Mouse (Mus musculus): ENCODE measurements around the gene 1700017N19Rik. TPM values are rescaled to one million over a fixed set of nuclear protein-coding genes. Genes with fewer than 3 reads are reported as not detected.

The 1700017N19Rik gene
- polyA plus RNA-seq, 1 experiment from 2014 or later: not detected

DNA sequence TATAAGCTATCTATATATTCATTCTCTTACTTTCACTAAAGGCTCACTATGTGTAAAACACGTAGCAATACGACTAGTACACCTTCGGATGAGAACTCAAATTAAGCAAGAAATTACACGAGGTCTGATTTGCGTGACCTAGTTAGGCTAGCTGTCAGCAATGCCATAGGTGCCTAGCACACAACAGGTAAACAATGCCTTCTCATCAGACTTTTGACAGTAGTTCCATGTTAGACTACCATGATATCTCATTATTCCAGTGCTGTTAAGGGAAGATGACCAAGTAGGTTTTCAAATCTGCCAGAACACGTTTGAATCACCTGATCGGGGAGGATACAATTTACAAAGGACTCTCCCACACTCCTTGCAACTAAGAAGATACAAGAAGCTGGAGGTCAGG lies 1.8 kb upstream of the 1700017N19Rik start:
- H3K36me3 ChIP-seq (ENCODE audit: control insufficient read depth, insufficient read depth, low read length): no peaks in the 10 kb centered on the region
- H3K9me3 ChIP-seq (ENCODE audit: control insufficient read depth, low read depth, low read length): no peaks in the 10 kb centered on the region
- no peak overlapping the region for H3K27ac ChIP-seq (ENCODE audit: low read length)
- 0 out of 2 replicates have a peak, but pooled peaks cover 3% of the 10 kb centered on the region for H3K4me1 ChIP-seq (ENCODE audit: control insufficient read depth, insufficient read depth, low read length)
- H3K9ac ChIP-seq (replicated peaks; ENCODE audit: low read depth, low read length): peak overlapping the region; percentile 40
- H3K4me3 ChIP-seq (ENCODE audit: low read depth, low read length): peak overlapping the region; percentile 57
- 39% methylated on average over 7 of the region's 7 CpGs for WGBS
- peak overlapping the region; percentile 55 for H3K4me2 ChIP-seq (replicated peaks; ENCODE audit: low read depth, low read length)
- ATAC-seq (ENCODE audit: insufficient number of reproducible peaks, insufficient read depth, low FRiP score, low read depth): no peak
- H3K27me3 ChIP-seq (ENCODE audit: control insufficient read depth, insufficient read depth, low read length): no peaks in the 10 kb centered on the region

DNA sequence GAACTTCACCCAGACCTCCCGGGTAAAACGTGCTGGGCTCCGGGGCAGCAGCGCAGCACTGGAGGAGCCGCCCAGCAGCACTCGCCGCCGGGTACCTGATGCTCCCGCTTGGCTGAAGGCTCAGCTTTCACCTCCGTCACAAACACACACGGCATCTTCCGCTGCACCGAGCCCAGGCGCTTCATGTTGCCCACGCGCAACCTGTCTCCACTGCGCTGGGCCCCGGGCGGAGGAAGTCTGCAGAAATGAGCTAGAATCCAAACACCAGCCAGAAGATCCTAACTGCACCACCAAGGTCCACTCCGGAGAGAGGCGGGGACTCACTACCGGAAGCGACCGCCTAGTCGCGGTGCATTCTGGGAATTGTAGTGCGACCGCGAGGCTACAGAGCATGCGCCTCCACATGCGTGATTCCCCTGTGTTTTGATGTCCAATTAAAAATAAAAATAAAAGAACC lies 1.3 kb upstream of the 1700017N19Rik start:
- no peak overlapping the region for H3K27ac ChIP-seq (ENCODE audit: low read length)
- H3K9me3 ChIP-seq (ENCODE audit: control insufficient read depth, low read depth, low read length): no peaks in the 10 kb centered on the region
- under 1% methylated on average over 31 of the region's 31 CpGs for WGBS
- peak overlapping the region; percentile 55 for H3K4me2 ChIP-seq (replicated peaks; ENCODE audit: low read depth, low read length)
- no peaks in the 10 kb centered on the region for H3K27me3 ChIP-seq (ENCODE audit: control insufficient read depth, insufficient read depth, low read length)
- peak overlapping the region; percentile 57 for H3K4me3 ChIP-seq (ENCODE audit: low read depth, low read length)
- peak overlapping the region; percentile 40 for H3K9ac ChIP-seq (replicated peaks; ENCODE audit: low read depth, low read length)
- H3K36me3 ChIP-seq (ENCODE audit: control insufficient read depth, insufficient read depth, low read length): no peaks in the 10 kb centered on the region
- ATAC-seq (ENCODE audit: insufficient number of reproducible peaks, insufficient read depth, low FRiP score, low read depth): peak; percentile 98
- H3K4me1 ChIP-seq (ENCODE audit: control insufficient read depth, insufficient read depth, low read length): 0 out of 2 replicates have a peak, but pooled peaks cover 3% of the 10 kb centered on the region

DNA sequence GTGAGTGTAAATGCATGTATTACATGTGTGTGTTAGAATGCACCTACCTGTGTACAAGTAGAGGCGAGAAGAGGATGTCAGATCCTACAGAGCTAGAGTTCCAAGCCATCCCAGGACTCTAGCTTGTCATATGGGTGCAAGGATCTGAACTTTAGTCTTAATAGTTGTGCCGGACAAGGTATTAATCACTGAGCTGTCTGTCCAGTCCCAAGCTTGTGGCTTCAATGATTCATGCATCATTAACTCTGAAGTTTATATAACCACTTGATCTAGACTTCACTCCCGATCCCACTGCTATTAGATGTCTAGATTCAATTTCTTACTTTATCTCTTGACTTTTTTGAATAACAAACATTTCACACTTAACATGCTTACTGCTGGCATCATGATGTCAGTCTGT lies 8.1 kb downstream of the 1700017N19Rik start:
- ATAC-seq (ENCODE audit: insufficient number of reproducible peaks, insufficient read depth, low FRiP score, low read depth): no peak

DNA sequence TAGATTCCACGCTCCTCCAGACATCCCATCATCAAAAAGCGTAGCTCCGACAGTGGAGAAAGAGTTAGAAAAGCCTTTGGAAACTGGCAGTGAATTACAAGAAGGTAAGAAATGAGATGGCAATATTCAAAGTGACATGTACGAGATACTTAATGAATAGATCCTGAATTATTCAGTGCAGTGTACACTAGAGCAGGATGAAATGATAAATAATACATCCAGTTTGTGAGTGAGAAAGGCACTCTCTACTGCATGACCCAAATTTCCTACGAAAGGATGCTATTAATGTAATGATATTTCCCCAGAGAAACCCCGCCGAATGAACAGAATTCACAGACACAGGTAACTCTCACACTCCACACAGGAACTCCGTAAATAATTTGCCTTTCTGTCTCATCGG lies 13.2 kb downstream of the 1700017N19Rik start:
- no peak overlapping the region for H3K9ac ChIP-seq (replicated peaks; ENCODE audit: low read depth, low read length)
- WGBS: 88% methylated on average over 9 of the region's 9 CpGs
- no peak overlapping the region for H3K4me2 ChIP-seq (replicated peaks; ENCODE audit: low read depth, low read length)
- no peaks in the 10 kb centered on the region for H3K27me3 ChIP-seq (ENCODE audit: control insufficient read depth, insufficient read depth, low read length)
- H3K27ac ChIP-seq (ENCODE audit: low read length): no peak overlapping the region
- H3K4me3 ChIP-seq (ENCODE audit: low read depth, low read length): no peak overlapping the region
- no peaks in the 10 kb centered on the region for H3K36me3 ChIP-seq (ENCODE audit: control insufficient read depth, insufficient read depth, low read length)
- H3K4me1 ChIP-seq (ENCODE audit: control insufficient read depth, insufficient read depth, low read length): no peaks in the 10 kb centered on the region
- no peak for ATAC-seq (ENCODE audit: insufficient number of reproducible peaks, insufficient read depth, low FRiP score, low read depth)
- H3K9me3 ChIP-seq (ENCODE audit: control insufficient read depth, low read depth, low read length): no peaks in the 10 kb centered on the region

More for the DNA sequence above, 8.1 kb downstream of the 1700017N19Rik start:
- no peak overlapping the region for H3K4me3 ChIP-seq (ENCODE audit: low read depth, low read length)
- H3K27me3 ChIP-seq (ENCODE audit: control insufficient read depth, insufficient read depth, low read length): no peaks in the 10 kb centered on the region
- H3K9me3 ChIP-seq (ENCODE audit: control insufficient read depth, low read depth, low read length): no peaks in the 10 kb centered on the region
- no peak overlapping the region for H3K9ac ChIP-seq (replicated peaks; ENCODE audit: low read depth, low read length)
- no peaks in the 10 kb centered on the region for H3K4me1 ChIP-seq (ENCODE audit: control insufficient read depth, insufficient read depth, low read length)
- no peak overlapping the region for H3K4me2 ChIP-seq (replicated peaks; ENCODE audit: low read depth, low read length)
- 63% methylated on average over 3 of the region's 3 CpGs for WGBS
- H3K36me3 ChIP-seq (ENCODE audit: control insufficient read depth, insufficient read depth, low read length): no peaks in the 10 kb centered on the region
- no peak overlapping the region for H3K27ac ChIP-seq (ENCODE audit: low read length)

DNA sequence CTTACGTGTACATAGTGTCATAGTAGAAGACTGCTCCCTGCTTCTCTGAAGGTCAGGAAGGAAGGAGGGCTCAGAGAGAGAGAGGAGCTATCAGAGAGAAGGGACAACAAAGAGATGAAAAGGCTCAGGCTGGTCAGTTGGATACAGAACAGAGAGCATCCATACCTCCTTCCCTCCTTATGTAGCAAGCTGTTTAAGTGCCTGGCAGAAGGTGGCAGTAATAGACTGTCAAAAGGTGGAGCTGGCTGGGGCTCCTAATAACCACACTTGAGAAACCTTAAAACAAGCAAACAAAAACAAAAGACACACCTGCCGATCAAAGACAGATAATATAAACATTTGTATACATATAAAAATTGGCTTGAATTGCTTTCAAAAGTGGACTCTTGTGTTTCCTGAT lies 14.0 kb downstream of the 1700017N19Rik start:
- Histone ChIP-seq H3K4me2 (replicated peaks; ENCODE audit: low read depth, low read length) (no peak overlapping the region), H3K9ac (replicated peaks; ENCODE audit: low read depth, low read length) (no peak overlapping the region), H3K4me1 (ENCODE audit: control insufficient read depth, insufficient read depth, low read length) (no peaks in the 10 kb centered on the region), H3K27ac (ENCODE audit: low read length) (no peak overlapping the region), H3K4me3 (ENCODE audit: low read depth, low read length) (no peak overlapping the region), H3K27me3 (ENCODE audit: control insufficient read depth, insufficient read depth, low read length) (no peaks in the 10 kb centered on the region), H3K36me3 (ENCODE audit: control insufficient read depth, insufficient read depth, low read length) (no peaks in the 10 kb centered on the region), H3K9me3 (ENCODE audit: control insufficient read depth, low read depth, low read length) (no peaks in the 10 kb centered on the region)
- 53% methylated on average over 2 of the region's 2 CpGs for WGBS
- no peak for ATAC-seq (ENCODE audit: insufficient number of reproducible peaks, insufficient read depth, low FRiP score, low read depth)

DNA sequence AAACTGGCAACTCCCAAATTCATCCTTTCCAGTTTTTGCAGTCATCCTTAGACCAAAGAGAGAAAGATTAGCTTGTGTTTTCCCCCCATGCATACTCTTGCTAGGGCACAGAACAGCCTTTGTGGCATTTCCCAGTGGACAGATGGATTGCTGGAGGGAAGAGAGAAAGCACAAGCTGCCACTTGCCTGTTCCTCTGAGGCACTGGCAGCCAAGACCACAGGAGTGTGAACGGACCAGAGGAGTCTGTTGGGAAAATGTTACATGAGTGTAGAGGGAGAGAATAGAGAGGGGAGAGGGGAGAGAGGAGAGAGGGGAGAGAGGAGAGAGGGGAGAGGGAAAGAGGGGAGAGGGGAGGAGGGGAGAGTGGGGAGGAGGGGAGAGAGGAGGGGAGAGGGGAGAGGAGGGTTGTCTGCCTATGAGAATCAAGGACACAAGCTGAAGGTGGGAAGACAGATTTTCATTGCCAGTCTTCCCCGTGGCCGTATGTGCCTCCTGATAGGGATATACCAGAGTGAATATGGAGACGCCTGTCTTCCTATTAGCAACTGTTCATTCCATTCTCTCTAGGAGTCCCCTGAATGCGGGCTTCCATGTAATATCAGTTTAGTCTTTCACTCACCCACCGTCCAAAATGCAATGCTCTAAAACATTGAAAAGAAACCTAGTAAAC lies 27.1 kb downstream of the 1700017N19Rik start:
- Histone ChIP-seq H3K4me1 (ENCODE audit: control insufficient read depth, insufficient read depth, low read length) (no peaks in the 10 kb centered on the region), H3K27me3 (ENCODE audit: control insufficient read depth, insufficient read depth, low read length) (no peaks in the 10 kb centered on the region), H3K4me2 (replicated peaks; ENCODE audit: low read depth, low read length) (no peak overlapping the region), H3K36me3 (ENCODE audit: control insufficient read depth, insufficient read depth, low read length) (no peaks in the 10 kb centered on the region), H3K4me3 (ENCODE audit: low read depth, low read length) (no peak overlapping the region), H3K9me3 (ENCODE audit: control insufficient read depth, low read depth, low read length) (no peaks in the 10 kb centered on the region), H3K9ac (replicated peaks; ENCODE audit: low read depth, low read length) (no peak overlapping the region), H3K27ac (ENCODE audit: low read length) (no peak overlapping the region)
- no peak for ATAC-seq (ENCODE audit: insufficient number of reproducible peaks, insufficient read depth, low FRiP score, low read depth)
- 80% methylated on average over 6 of the region's 6 CpGs for WGBS

DNA sequence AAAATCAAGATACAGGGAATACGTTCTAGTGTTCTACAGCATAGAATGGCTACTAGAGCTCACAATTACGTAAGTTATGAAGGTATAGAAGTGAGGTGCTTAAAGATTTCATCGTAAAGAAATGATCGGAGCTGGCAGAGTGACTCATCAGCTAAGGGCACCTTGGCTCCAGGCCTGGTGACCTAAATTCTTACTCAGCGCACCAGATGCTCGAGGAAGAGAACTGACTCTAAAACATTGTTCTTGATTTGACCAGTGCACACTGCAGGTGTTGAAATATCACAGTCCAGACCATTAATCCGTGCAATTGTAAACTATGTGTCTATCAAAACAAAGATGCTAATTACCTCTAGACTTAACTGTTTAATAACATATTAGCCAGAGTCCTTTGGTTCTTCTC lies 29.2 kb downstream of the 1700017N19Rik start:
- H3K4me2 ChIP-seq (replicated peaks; ENCODE audit: low read depth, low read length): no peak overlapping the region
- no peaks in the 10 kb centered on the region for H3K36me3 ChIP-seq (ENCODE audit: control insufficient read depth, insufficient read depth, low read length)
- 65% methylated on average over 7 of the region's 7 CpGs for WGBS
- H3K9ac ChIP-seq (replicated peaks; ENCODE audit: low read depth, low read length): no peak overlapping the region
- H3K9me3 ChIP-seq (ENCODE audit: control insufficient read depth, low read depth, low read length): no peaks in the 10 kb centered on the region
- H3K27me3 ChIP-seq (ENCODE audit: control insufficient read depth, insufficient read depth, low read length): no peaks in the 10 kb centered on the region
- ATAC-seq (ENCODE audit: insufficient number of reproducible peaks, insufficient read depth, low FRiP score, low read depth): no peak
- no peaks in the 10 kb centered on the region for H3K4me1 ChIP-seq (ENCODE audit: control insufficient read depth, insufficient read depth, low read length)
- H3K4me3 ChIP-seq (ENCODE audit: low read depth, low read length): no peak overlapping the region
- no peak overlapping the region for H3K27ac ChIP-seq (ENCODE audit: low read length)

DNA sequence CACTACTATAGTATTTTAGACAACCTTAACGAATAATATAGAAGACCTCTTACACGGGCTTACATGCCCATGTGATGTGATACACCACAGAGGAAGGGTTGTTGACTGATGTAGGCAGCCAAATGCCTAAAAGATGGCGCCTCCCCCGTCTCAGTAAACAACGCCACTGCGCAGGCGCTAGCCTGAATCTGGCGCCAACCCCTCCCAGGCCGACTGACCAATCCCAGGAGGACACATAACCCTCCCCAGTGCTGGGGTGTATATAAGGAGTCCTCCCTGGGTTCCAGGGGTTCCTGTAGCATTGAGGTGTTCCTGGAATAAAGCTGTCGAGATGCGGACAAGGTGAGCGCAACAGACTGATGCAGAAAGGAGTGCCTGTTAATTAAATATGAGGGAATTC lies 29.8 kb downstream of the 1700017N19Rik start:
- WGBS: 93% methylated on average over 12 of the region's 12 CpGs

DNA sequence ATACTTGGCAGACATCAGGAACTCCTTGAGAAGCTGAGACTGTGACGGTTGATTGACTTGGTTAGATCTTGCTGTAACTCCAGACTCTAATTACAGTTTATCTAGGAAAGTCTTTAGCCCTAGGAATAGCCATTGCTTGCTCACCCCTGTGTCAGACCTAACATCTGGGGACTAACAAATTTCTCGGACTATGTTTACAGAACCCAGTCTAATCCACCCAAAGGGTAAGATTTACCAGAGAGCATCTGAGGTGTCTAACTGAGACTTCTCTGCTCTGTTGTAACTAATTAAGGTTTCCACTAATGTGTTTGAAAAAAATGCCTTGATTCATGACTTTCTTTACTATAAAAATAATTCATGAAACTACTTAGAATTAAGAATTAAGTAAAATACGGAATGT lies 32.2 kb downstream of the 1700017N19Rik start:
- 44% methylated on average over 3 of the region's 3 CpGs for WGBS
- no peak for ATAC-seq (ENCODE audit: insufficient number of reproducible peaks, insufficient read depth, low FRiP score, low read depth)
- H3K4me2 ChIP-seq (replicated peaks; ENCODE audit: low read depth, low read length): no peak overlapping the region

More for the DNA sequence above, 29.8 kb downstream of the 1700017N19Rik start:
- ATAC-seq (ENCODE audit: insufficient number of reproducible peaks, insufficient read depth, low FRiP score, low read depth): no peak
- Histone ChIP-seq H3K4me3 (ENCODE audit: low read depth, low read length) (no peak overlapping the region), H3K27ac (ENCODE audit: low read length) (no peak overlapping the region), H3K4me1 (ENCODE audit: control insufficient read depth, insufficient read depth, low read length) (no peaks in the 10 kb centered on the region), H3K4me2 (replicated peaks; ENCODE audit: low read depth, low read length) (no peak overlapping the region), H3K36me3 (ENCODE audit: control insufficient read depth, insufficient read depth, low read length) (no peaks in the 10 kb centered on the region), H3K27me3 (ENCODE audit: control insufficient read depth, insufficient read depth, low read length) (no peaks in the 10 kb centered on the region), H3K9me3 (ENCODE audit: control insufficient read depth, low read depth, low read length) (no peaks in the 10 kb centered on the region), H3K9ac (replicated peaks; ENCODE audit: low read depth, low read length) (no peak overlapping the region)

More for the DNA sequence above, 32.2 kb downstream of the 1700017N19Rik start:
- Histone ChIP-seq H3K27me3 (ENCODE audit: control insufficient read depth, insufficient read depth, low read length) (no peaks in the 10 kb centered on the region), H3K4me1 (ENCODE audit: control insufficient read depth, insufficient read depth, low read length) (no peaks in the 10 kb centered on the region), H3K9ac (replicated peaks; ENCODE audit: low read depth, low read length) (no peak overlapping the region), H3K4me3 (ENCODE audit: low read depth, low read length) (no peak overlapping the region), H3K9me3 (ENCODE audit: control insufficient read depth, low read depth, low read length) (no peaks in the 10 kb centered on the region), H3K27ac (ENCODE audit: low read length) (no peak overlapping the region), H3K36me3 (ENCODE audit: control insufficient read depth, insufficient read depth, low read length) (no peaks in the 10 kb centered on the region)

All from stomach, embryonic 14.5 days (tissue).